Mouse (Mus musculus) stomach, embryonic 15.5 days (tissue): ENCODE data around the gene Ntm. TPM values are rescaled to one million over a fixed set of nuclear protein-coding genes. Genes with fewer than 3 reads are reported as not detected.

Experiments used
- ATAC-seq: fragments of 200-750 bp; cut with Nextera tagmentation; 2 replicates; pipeline ENCODE4 v1.8.0; 2017; ENCODE audit warnings: low read depth, moderate number of reproducible peaks, moderate TSS enrichment; ENCODE audit not compliant: insufficient read depth, low FRiP score
- H3K27ac ChIP-seq: fragments of 300-500 bp; sonication (generic); 2 replicates; pipeline ENCODE4 v1.5.1; 2015; ENCODE audit warnings: mild to moderate bottlenecking, inconsistent platforms
- H3K27me3 ChIP-seq: fragments of 300-500 bp; sonication (generic); replicated peaks from 2 replicates; pipeline ENCODE4 v1.6.1; 2015; ENCODE audit warnings: inconsistent platforms
- H3K36me3 ChIP-seq: fragments of 300-500 bp; sonication (generic); 2 replicates; pipeline ENCODE4 v1.6.1; 2015; ENCODE audit warnings: inconsistent platforms
- H3K4me1 ChIP-seq: fragments of 300-500 bp; sonication (generic); 2 replicates; pipeline ENCODE4 v1.6.1; 2015; ENCODE audit warnings: inconsistent platforms
- H3K4me2 ChIP-seq: fragments of 300-500 bp; sonication (generic); 2 replicates; pipeline ENCODE4 v1.6.1; 2015; ENCODE audit warnings: mild to moderate bottlenecking, inconsistent platforms
- H3K4me3 ChIP-seq: fragments of 300-500 bp; sonication (generic); replicated peaks from 2 replicates; pipeline ENCODE4 v1.5.1; 2015; ENCODE audit warnings: inconsistent platforms
- H3K9ac ChIP-seq: fragments of 300-500 bp; sonication (generic); 2 replicates; pipeline ENCODE4 v1.6.1; 2015; ENCODE audit warnings: inconsistent platforms
- H3K9me3 ChIP-seq: fragments of 300-500 bp; sonication (generic); 2 replicates; pipeline ENCODE4 v1.6.1; 2016; ENCODE audit warnings: inconsistent platforms
- WGBS: fragments of 180-500 bp; shearing (Covaris S2); methylation state at CpG from one replicate; pipeline ENCODE4 v1.1.7; 2015; 5-methylcytosine and 5-hydroxymethylcytosine counted together
- polyA plus RNA-seq: library from polyadenylated mRNA; unstranded; fragments of >200 nt; fragmentation: Nextera tagmentation; extraction: Ambion mirVana; gene quantifications from 2 replicates; pipeline ENCODE4 v1.2.1, GENCODE M21; 2015

Ntm gene
- polyA plus RNA-seq, 1 experiment from 2014 or later: 14.5 TPM

DNA sequence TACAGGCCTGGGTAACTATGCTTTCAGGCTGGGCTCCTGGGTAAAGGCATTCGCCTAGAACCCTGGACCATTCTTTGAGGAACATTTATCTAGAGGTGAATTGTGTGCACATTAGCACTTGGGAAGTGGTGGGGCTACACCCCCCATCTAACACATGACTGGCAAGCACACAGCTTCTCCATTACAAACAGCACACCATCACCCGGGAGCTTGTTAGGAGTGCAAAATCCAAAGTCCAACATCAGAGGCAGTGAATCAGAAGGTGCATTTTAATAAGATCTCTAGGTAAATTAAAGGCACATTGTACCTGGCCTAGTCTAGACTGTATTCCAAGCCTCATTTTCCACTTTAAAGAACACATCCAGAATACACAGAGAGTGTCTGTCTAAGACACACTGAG, 781.3 kb downstream of the Ntm start:
- ATAC-seq: peak; percentile 43; the same call in 1 of the 2 replicates

DNA sequence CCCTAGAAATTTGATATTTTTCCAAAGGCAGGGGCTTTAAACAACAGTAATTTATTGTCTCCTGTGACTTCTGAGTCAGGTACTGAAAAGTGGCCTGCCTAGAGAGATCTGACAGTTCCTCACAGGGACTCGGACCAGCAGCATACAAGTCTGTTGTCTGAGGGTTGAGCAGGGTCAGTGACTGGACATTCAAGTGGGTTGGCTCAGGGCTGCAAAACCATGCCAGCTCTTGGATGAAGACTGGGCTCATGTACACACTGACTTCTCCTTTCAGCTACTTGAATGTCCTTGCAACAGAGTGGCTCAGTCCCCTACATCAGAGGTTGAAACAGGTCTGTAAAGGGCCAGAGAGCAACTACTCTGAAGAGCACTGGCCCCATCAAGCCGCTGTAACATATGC, 797.2 kb downstream of the Ntm start:
- H3K4me3 ChIP-seq: no peak overlapping the region
- H3K4me1 ChIP-seq: no peaks in the 10 kb centered on the region
- no peak overlapping the region for H3K27ac ChIP-seq
- ATAC-seq: no peak
- 52% methylated on average over 2 of the region's 2 CpGs for WGBS
- no peaks in the 10 kb centered on the region for H3K9me3 ChIP-seq
- no peak overlapping the region for H3K4me2 ChIP-seq
- no peaks in the 10 kb centered on the region for H3K27me3 ChIP-seq
- H3K9ac ChIP-seq: no peak overlapping the region
- no peaks in the 10 kb centered on the region for H3K36me3 ChIP-seq

More for the DNA sequence above, 781.3 kb downstream of the Ntm start:
- Histone ChIP-seq H3K4me2 (no peak overlapping the region), H3K9ac (no peak overlapping the region), H3K27ac (no peak overlapping the region), H3K27me3 (no peaks in the 10 kb centered on the region), H3K4me3 (no peak overlapping the region), H3K36me3 (no peaks in the 10 kb centered on the region), H3K9me3 (no peaks in the 10 kb centered on the region), H3K4me1 (no peaks in the 10 kb centered on the region)
- WGBS: 74% methylated on average over 2 of the region's 2 CpGs

DNA sequence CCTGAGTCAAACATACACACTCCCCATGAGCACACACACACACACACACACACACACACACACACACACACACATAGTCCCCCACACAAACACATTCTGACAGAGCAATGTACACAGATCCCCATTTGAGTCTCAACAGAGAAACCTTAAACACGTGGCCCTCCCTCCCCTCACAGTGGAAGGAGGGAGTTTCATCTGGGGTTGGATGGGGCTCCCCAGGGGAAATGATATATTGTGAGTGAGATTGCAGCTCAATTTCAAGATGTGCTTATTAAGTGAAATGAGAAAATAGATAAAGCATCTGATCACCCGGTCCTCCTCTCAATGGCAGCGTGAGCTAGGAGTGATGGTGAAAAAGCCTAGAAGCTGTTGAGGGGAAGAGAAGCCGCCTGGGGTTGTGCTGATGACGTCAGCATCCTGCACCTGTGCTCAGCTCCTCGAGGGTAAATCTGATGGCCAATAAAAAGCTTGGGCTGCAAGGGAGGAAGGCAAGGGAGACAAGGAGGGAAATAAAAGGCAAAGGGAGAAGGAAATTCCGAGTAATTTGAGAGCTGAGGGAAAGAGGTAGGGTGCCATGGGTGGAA, 801.8 kb downstream of the Ntm start:
- Histone ChIP-seq H3K36me3 (no peaks in the 10 kb centered on the region), H3K27me3 (no peaks in the 10 kb centered on the region), H3K4me3 (no peak overlapping the region), H3K4me2 (no peak overlapping the region), H3K9me3 (no peaks in the 10 kb centered on the region), H3K9ac (no peak overlapping the region), H3K4me1 (no peaks in the 10 kb centered on the region), H3K27ac (no peak overlapping the region)
- 31% methylated on average over 7 of the region's 7 CpGs for WGBS
- ATAC-seq: no peak

DNA sequence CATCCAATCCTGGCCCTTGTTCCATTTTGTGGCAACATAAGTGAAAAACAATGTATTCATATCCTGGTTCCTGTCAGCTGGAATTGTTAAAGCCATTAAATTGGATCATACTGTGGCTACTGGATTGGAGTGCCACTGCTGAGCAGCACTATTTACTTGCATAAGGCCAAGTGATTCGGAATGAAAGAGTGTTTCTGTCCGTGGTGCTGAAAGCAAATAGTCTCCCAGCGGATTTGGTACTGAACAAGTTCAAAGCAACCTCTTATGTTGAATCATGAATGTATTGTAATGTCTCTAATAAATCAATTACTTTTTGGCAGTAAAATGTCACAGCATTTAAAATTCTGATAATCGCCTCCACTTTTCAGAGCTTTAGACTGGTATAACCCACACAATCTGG, 817.0 kb downstream of the Ntm start:
- H3K4me3 ChIP-seq: no peak overlapping the region
- no peaks in the 10 kb centered on the region for H3K27me3 ChIP-seq
- WGBS: 14% methylated on average over 4 of the region's 4 CpGs
- H3K9ac ChIP-seq: no peak overlapping the region
- no peak overlapping the region for H3K27ac ChIP-seq
- ATAC-seq: no peak
- no peaks in the 10 kb centered on the region for H3K9me3 ChIP-seq
- no peaks in the 10 kb centered on the region for H3K36me3 ChIP-seq
- H3K4me2 ChIP-seq: no peak overlapping the region
- H3K4me1 ChIP-seq: no peaks in the 10 kb centered on the region

DNA sequence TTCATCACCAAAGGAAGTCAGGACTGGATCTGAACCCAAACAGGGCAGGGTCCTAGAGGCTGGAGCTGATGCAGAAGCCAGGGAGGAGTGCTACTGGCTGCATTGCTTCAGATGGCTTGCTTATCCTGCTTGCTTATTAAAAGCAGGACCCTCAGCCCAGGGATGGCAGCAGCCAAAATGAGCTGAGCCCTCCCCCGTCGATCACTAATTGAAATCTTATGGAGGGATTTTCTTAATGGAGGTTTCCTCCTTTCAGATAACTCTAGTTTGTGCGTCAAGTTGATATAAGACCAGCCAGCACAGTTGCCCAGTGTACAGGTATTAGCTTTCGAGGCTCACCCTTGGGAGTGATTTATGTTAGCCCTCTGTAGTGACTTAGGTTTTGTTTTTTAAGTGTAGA, 826.9 kb downstream of the Ntm start:
- Histone ChIP-seq H3K4me2 (no peak overlapping the region), H3K9me3 (no peaks in the 10 kb centered on the region)
- WGBS: 75% methylated on average over 4 of the region's 4 CpGs

DNA sequence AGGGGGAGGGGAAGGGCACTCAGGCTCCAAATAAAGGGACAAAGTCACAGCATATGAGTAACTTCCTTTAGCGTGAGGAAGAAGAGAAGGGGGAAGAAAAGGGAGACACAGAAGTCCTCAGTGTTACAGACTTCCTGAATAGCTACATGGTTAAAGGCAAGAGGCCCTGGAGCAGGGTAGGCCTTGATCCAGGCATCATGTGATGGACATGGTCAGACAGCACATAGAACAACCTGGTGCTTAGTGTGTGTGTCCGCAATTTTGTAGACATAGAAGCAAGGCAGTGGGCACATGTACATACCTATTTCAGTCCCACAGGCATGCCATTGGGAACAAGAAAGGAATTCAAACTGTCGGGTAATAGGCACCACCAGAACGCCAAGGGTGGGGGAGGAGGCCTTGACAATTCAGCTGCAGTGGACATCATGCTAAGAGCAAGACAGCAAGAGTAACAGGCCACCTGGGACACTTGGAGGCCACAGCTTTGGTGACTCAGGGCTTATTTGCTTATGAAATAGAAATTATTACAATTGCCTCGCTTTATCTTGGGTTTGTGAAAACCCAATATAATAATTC, 832.1 kb downstream of the Ntm start:
- 78% methylated on average over 5 of the region's 5 CpGs for WGBS
- no peak overlapping the region for H3K4me2 ChIP-seq
- no peak overlapping the region for H3K9ac ChIP-seq
- H3K4me3 ChIP-seq: no peak overlapping the region
- H3K36me3 ChIP-seq: no peaks in the 10 kb centered on the region
- no peaks in the 10 kb centered on the region for H3K4me1 ChIP-seq
- no peak for ATAC-seq
- H3K27me3 ChIP-seq: no peaks in the 10 kb centered on the region
- H3K9me3 ChIP-seq: no peaks in the 10 kb centered on the region
- H3K27ac ChIP-seq: no peak overlapping the region

More for the DNA sequence above, 826.9 kb downstream of the Ntm start:
- H3K27ac ChIP-seq: no peak overlapping the region
- H3K36me3 ChIP-seq: no peaks in the 10 kb centered on the region
- no peak for ATAC-seq
- H3K4me1 ChIP-seq: no peaks in the 10 kb centered on the region
- H3K4me3 ChIP-seq: no peak overlapping the region
- H3K27me3 ChIP-seq: no peaks in the 10 kb centered on the region
- no peak overlapping the region for H3K9ac ChIP-seq

DNA sequence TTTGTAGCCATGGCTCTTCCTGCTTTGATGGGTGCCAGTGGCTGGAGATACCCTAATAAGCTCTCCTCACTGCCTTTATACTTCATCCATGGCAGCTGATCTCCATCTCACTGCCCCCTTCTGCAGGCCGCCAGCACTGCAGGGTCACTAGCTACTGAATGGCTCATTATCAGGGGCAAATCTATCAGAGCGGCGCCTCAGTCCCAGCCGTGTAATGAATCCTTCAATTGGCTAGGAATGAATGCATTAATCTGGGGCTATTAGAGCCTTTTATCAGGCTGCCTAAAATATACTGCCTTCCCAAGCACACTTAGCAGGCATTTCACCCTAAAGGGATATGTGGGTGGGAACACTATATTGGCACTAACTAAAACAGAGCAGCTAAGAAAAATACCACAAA, 832.6 kb downstream of the Ntm start:
- no peaks in the 10 kb centered on the region for H3K4me1 ChIP-seq
- no peaks in the 10 kb centered on the region for H3K9me3 ChIP-seq
- H3K9ac ChIP-seq: no peak overlapping the region
- H3K36me3 ChIP-seq: no peaks in the 10 kb centered on the region
- no peak overlapping the region for H3K4me3 ChIP-seq
- no peak overlapping the region for H3K27ac ChIP-seq
- no peak for ATAC-seq
- no peaks in the 10 kb centered on the region for H3K27me3 ChIP-seq
- 56% methylated on average over 4 of the region's 4 CpGs for WGBS
- no peak overlapping the region for H3K4me2 ChIP-seq

DNA sequence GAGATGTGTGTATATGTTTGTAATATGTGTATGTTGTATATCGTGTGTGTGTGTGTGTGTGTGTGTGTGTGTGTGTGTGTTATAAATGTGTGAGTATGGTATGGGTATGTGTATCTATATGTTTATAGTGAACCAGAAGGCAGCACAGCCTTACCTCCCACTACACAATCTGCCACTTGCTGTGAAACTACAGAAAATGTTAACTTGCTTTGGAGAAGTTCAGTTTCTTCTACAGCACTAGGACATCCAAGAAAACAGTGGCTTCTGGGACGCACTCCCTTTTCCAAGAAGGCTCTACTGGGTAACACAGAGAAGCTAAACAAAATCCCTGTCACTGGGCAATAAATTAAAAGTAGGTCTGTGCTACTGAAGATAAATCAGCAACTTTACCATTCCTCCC, 834.5 kb downstream of the Ntm start:
- no peak overlapping the region for H3K4me2 ChIP-seq
- 76% methylated on average over 2 of the region's 2 CpGs for WGBS
- no peaks in the 10 kb centered on the region for H3K4me1 ChIP-seq
- ATAC-seq: no peak
- no peak overlapping the region for H3K9ac ChIP-seq
- no peaks in the 10 kb centered on the region for H3K9me3 ChIP-seq
- no peaks in the 10 kb centered on the region for H3K36me3 ChIP-seq
- no peak overlapping the region for H3K27ac ChIP-seq
- no peak overlapping the region for H3K4me3 ChIP-seq
- no peaks in the 10 kb centered on the region for H3K27me3 ChIP-seq

DNA sequence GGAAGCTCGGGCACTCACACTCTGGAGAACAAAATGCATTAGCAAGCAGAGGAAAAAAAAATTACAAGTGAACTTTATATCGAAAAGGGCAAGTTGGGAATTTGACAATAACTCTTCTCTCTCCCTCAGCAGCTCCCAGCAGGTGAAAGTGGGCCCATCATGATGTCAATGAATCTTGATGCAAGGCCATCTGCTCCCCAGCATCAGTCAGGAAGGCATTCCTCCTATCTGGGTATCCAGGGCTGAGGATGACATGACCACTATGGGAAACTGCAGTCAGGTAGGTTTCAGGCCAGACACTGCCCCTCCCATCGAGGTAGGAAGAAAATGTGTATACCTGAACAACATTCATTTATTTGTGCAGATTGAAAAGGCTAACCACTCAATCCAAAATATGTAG, 838.5 kb downstream of the Ntm start:
- Histone ChIP-seq H3K9ac (no peak overlapping the region), H3K36me3 (no peaks in the 10 kb centered on the region), H3K27me3 (no peaks in the 10 kb centered on the region), H3K4me3 (no peak overlapping the region), H3K9me3 (no peaks in the 10 kb centered on the region), H3K4me1 (no peaks in the 10 kb centered on the region), H3K27ac (no peak overlapping the region), H3K4me2 (no peak overlapping the region)
- 72% methylated on average over 3 of the region's 3 CpGs for WGBS
- no peak for ATAC-seq

DNA sequence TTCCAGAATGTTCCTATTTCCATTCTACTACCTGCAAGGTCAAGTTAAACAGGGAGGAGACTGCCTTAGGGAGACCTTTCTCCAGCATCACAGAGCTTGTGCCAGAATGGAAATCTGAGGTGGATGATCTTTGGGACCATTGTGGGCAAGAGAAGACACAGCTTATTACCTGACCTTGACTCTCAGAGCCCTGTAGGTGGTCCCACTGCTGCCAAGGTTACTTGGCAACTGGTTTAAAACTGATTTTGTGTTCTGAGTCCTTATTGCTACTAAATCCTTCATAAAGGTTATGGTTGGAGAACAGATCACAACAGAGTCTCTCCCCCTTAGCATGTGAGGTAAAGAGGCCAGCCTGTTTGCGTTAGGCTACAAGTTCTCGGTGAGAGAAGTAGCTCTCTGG, 839.1 kb downstream of the Ntm start:
- Histone ChIP-seq H3K27ac (no peak overlapping the region), H3K9me3 (no peaks in the 10 kb centered on the region), H3K9ac (no peak overlapping the region), H3K27me3 (no peaks in the 10 kb centered on the region), H3K4me3 (no peak overlapping the region), H3K36me3 (no peaks in the 10 kb centered on the region), H3K4me1 (no peaks in the 10 kb centered on the region), H3K4me2 (no peak overlapping the region)
- WGBS: 45% methylated on average over 2 of the region's 2 CpGs
- no peak for ATAC-seq

DNA sequence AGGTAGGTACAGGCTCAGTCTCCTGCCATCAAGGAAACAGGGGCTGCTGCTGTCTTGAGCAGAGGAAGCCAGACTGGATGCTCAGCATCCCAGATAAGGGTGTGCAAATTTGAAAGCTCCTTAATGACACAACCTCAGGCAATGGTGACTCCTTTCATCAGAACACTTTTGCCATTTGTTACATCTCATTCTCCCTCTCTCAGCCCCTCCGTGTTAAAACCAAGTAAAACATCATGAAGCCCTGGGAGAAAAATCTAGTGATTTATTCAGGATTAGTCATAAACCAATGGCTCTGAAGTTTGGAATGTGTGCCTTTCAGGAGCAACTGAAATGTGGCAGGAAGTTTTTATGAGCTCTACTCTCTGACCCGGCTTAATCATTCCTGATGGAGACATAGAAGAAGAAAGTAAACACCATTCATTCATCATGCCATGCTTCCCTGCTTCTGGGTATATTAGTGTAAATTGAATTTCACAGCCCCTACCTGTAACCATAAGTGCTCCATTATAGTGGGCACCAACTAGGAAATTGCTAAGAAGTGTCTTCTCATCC, 845.3 kb downstream of the Ntm start:
- Histone ChIP-seq H3K27ac (no peak overlapping the region), H3K36me3 (no peaks in the 10 kb centered on the region), H3K9me3 (no peaks in the 10 kb centered on the region), H3K27me3 (no peaks in the 10 kb centered on the region), H3K4me1 (no peaks in the 10 kb centered on the region), H3K4me2 (no peak overlapping the region), H3K4me3 (no peak overlapping the region), H3K9ac (no peak overlapping the region)
- WGBS: 26% methylated on average over 2 of the region's 2 CpGs
- no peak for ATAC-seq

DNA sequence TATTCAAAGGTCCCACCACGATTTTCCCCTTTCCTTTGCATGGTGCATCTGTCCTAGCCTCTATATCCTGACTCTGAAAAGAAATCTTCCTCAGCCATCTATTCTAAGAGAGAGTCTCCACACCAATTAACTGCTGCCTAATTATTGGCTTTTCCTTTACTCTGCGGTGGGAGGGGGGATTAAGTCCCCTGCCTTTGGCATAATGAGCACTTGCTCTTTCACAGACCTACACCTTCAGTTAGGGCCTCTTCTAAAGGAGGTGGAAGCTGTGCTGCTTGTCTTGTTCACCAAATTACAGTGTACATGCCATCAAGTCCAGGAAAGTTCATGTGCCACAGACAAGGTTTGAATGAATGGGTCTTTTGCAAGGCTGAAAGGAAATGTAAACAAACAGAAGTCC, 847.6 kb downstream of the Ntm start:
- Histone ChIP-seq H3K4me1 (no peaks in the 10 kb centered on the region), H3K36me3 (no peaks in the 10 kb centered on the region), H3K27me3 (no peaks in the 10 kb centered on the region), H3K9ac (no peak overlapping the region), H3K9me3 (no peaks in the 10 kb centered on the region), H3K4me3 (no peak overlapping the region), H3K27ac (no peak overlapping the region), H3K4me2 (no peak overlapping the region)
- ATAC-seq: no peak
- 39% methylated on average over 2 of the region's 2 CpGs for WGBS

DNA sequence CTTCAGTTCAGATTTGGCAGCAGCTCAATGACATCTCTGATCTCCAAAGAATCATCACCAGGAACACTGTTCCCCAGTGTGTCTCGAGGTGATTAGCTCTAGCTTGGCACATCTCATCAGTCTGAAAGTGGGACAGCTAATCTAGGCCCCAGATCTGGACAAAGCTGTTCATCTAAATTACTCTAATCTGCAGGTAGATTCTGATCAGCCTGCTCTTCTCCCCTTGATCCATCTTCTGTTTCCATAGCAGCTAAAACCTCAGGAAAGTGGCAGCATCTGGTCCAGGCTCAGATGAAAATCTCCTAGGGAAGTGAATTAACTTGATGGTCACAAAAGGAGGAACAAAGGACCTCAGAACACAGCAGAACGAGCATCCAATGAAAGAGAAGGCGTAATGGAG, 856.2 kb downstream of the Ntm start:
- no peaks in the 10 kb centered on the region for H3K9me3 ChIP-seq
- H3K27ac ChIP-seq: no peak overlapping the region
- no peaks in the 10 kb centered on the region for H3K4me1 ChIP-seq
- no peaks in the 10 kb centered on the region for H3K27me3 ChIP-seq
- ATAC-seq: no peak
- no peaks in the 10 kb centered on the region for H3K36me3 ChIP-seq
- no peak overlapping the region for H3K4me2 ChIP-seq
- H3K9ac ChIP-seq: no peak overlapping the region
- WGBS: 76% methylated on average over 3 of the region's 3 CpGs
- H3K4me3 ChIP-seq: no peak overlapping the region
